Mouse (Mus musculus) forebrain, embryonic 14.5 days (tissue): ENCODE measurements around the gene Wbp2. TPM values are rescaled to one million over a fixed set of nuclear protein-coding genes. Genes with fewer than 3 reads are reported as not detected.

Experiments
- ATAC-seq: fragments of 200-750 bp; cut with Nextera tagmentation; 2 replicates; pipeline ENCODE4 v1.8.0; 2017; ENCODE audit warnings: mild to moderate bottlenecking, moderate library complexity
- DNase-seq: peaks from one replicate; pipeline ENCODE4 v3.0.0-alpha.2; 2015; ENCODE audit warnings: low spot score
- H3K27ac ChIP-seq: fragments of 300-500 bp; sonication (generic); 2 replicates; pipeline ENCODE4 v1.5.1; 2014; ENCODE audit warnings: low read depth, mild to moderate bottlenecking, control low read depth, low read length, moderate library complexity
- H3K27me3 ChIP-seq: fragments of 300-500 bp; sonication (generic); replicated peaks from 2 replicates; pipeline ENCODE4 v1.6.1; 2014; ENCODE audit warnings: low read length, control low read depth, mixed read lengths; ENCODE audit not compliant: control insufficient read depth, insufficient read depth
- H3K36me3 ChIP-seq: fragments of 300-500 bp; sonication (generic); 2 replicates; pipeline ENCODE4 v1.6.1; 2014; ENCODE audit warnings: low read length, control low read depth; ENCODE audit not compliant: control insufficient read depth, insufficient read depth
- H3K4me1 ChIP-seq: fragments of 300-500 bp; sonication (generic); 2 replicates; pipeline ENCODE4 v1.6.1; 2014; ENCODE audit warnings: antibody characterized with exemption, low read length, control low read depth; ENCODE audit not compliant: control insufficient read depth, insufficient read depth
- H3K4me2 ChIP-seq: fragments of 300-500 bp; sonication (generic); 2 replicates; pipeline ENCODE4 v1.6.1; 2014; ENCODE audit warnings: mild to moderate bottlenecking, control low read depth, low read length
- H3K4me3 ChIP-seq: fragments of 300-500 bp; sonication (generic); 2 replicates; pipeline ENCODE4 v1.5.1; 2014; ENCODE audit warnings: low read depth, low read length, control low read depth
- H3K9ac ChIP-seq: fragments of 300-500 bp; sonication (generic); 2 replicates; pipeline ENCODE4 v1.6.1; 2014; ENCODE audit warnings: mild to moderate bottlenecking, low read length, control low read depth, moderate library complexity
- H3K9me3 ChIP-seq: fragments of 300-500 bp; sonication (generic); replicated peaks from 2 replicates; pipeline ENCODE4 v1.6.1; 2016; ENCODE audit warnings: low read length, control low read depth, mixed read lengths; ENCODE audit not compliant: control insufficient read depth
- WGBS: fragments of 180-500 bp; shearing (Covaris S2); extraction: QIAGEN DNeasy Blood & Tissue Kit; methylation state at CpG from one replicate; pipeline ENCODE4 v1.1.7; 2014; 5-methylcytosine and 5-hydroxymethylcytosine counted together
- polyA plus RNA-seq: library from polyadenylated mRNA; unstranded; fragments of >200 nt; fragmentation: Nextera tagmentation; extraction: Ambion mirVana; gene quantifications from 2 replicates; pipeline ENCODE4 v1.2.1, GENCODE M21; 2014

The Wbp2 gene
- polyA plus RNA-seq, 1 experiment from 2014 or later: 145 TPM

DNA sequence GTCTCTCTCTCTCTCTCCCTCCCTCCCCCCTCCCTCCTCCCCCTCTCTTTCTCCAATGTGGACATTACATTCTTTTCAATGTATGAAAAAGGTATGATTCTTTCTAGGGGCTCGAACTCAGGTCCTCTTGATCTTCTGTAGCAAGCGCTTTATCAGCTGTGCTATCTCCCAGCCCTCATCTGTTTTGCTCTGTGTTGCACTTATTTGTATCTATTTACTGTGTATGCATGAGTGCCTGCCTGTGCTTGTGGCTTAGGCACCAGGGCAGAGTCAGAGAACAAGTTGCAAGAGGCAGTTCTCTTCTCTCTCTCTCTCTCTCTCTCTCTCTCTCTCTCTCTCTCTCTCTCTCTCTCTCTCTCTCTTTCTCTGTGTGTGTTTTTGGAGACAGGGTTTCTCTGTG lies 18.3 kb upstream of the Wbp2 start:
- Histone ChIP-seq H3K4me1 (peaks cover 12% of the 10 kb centered on the region), H3K36me3 (no peaks in the 10 kb centered on the region), H3K4me2 (no peak overlapping the region), H3K9me3 (no peaks in the 10 kb centered on the region), H3K4me3 (no peak overlapping the region), H3K27ac (no peak overlapping the region), H3K9ac (no peak overlapping the region), H3K27me3 (peaks cover 42% of the 10 kb centered on the region)
- ATAC-seq (no peak), DNase-seq (no peak)
- WGBS: 95% methylated on average over 2 of the region's 2 CpGs

- Histone ChIP-seq H3K27me3 (peaks cover 33% of the 10 kb centered on the region), H3K9me3 (no peaks in the 10 kb centered on the region), H3K9ac (no peak overlapping the region), H3K4me3 (no peak overlapping the region), H3K4me2 (no peak overlapping the region), H3K4me1 (peaks cover 10% of the 10 kb centered on the region; the same call in 1 of the 2 replicates), H3K27ac (no peak overlapping the region; the same call in 1 of the 2 replicates), H3K36me3 (no peaks in the 10 kb centered on the region)
- ATAC-seq (no peak), DNase-seq (no peak)
- WGBS: 43% methylated on average over 14 of the region's 14 CpGs
Observed at GRCm38 (mm10) chr11:116104006-116104646, 17.3 kb upstream of the Wbp2 start.

GRCm38 (mm10) chr11:116103572-116103971 lies 16.8 kb upstream of the Wbp2 start:
- H3K9me3 ChIP-seq: no peaks in the 10 kb centered on the region
- peaks cover 10% of the 10 kb centered on the region; the same call in 1 of the 2 replicates for H3K4me1 ChIP-seq
- ATAC-seq: no peak
- WGBS: 81% methylated on average over 12 of the region's 12 CpGs
- H3K4me3 ChIP-seq: no peak overlapping the region
- no peak overlapping the region for H3K9ac ChIP-seq
- no peak overlapping the region for H3K4me2 ChIP-seq
- H3K27me3 ChIP-seq: peaks cover 28% of the 10 kb centered on the region
- no peaks in the 10 kb centered on the region for H3K36me3 ChIP-seq
- no peak overlapping the region for H3K27ac ChIP-seq
- DNase-seq: no peak

GRCm38 (mm10) chr11:116102472-116102871 lies 15.7 kb upstream of the Wbp2 start:
- no peaks in the 10 kb centered on the region for H3K36me3 ChIP-seq
- ATAC-seq: peak; percentile 18; the same call in 1 of the 2 replicates
- H3K4me2 ChIP-seq: peak overlapping the region; percentile 23; the same call in 1 of the 2 replicates
- no peaks in the 10 kb centered on the region for H3K9me3 ChIP-seq
- no peak overlapping the region; the same call in 1 of the 2 replicates for H3K9ac ChIP-seq
- peaks cover 10% of the 10 kb centered on the region; the same call in 1 of the 2 replicates for H3K4me1 ChIP-seq
- peaks cover 16% of the 10 kb centered on the region for H3K27me3 ChIP-seq
- WGBS: 42% methylated on average over 3 of the region's 4 CpGs
- H3K4me3 ChIP-seq: no peak overlapping the region
- H3K27ac ChIP-seq: peak overlapping the region; percentile 45
- peak; percentile 56 for DNase-seq

GRCm38 (mm10) chr11:116101931-116102381 lies 15.2 kb upstream of the Wbp2 start:
- WGBS: under 1% methylated on average over 11 of the region's 11 CpGs

DNA sequence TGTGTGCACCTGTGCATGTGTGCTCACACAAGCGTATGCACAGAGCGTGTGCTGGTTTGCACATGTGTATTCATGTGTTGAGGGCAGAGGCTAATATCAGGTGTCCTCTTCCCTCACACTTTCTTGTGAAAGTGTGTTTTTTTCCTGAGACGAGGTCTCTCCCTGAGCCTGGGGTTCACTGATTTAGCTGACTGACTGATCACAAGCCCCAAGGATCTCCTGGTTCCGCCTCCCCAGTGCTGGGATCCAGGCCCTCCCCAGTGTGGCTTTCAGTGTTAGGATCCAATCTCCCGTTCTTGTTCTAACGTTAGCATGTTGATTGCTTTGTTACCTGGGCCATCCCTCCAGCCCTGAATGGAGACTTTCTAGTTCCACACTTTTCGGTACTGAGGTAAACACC lies 14.0 kb upstream of the Wbp2 start:
- DNase-seq: no peak
- H3K27me3 ChIP-seq: 0 out of 2 replicates have a peak, but pooled peaks cover 3% of the 10 kb centered on the region
- 84% methylated on average over 7 of the region's 7 CpGs for WGBS
- no peak overlapping the region for H3K27ac ChIP-seq
- H3K4me1 ChIP-seq: peaks cover 10% of the 10 kb centered on the region; the same call in 1 of the 2 replicates
- no peak overlapping the region for H3K4me3 ChIP-seq
- no peaks in the 10 kb centered on the region for H3K36me3 ChIP-seq
- ATAC-seq: no peak
- H3K9ac ChIP-seq: no peak overlapping the region
- H3K9me3 ChIP-seq: 0 out of 2 replicates have a peak, but pooled peaks cover 4% of the 10 kb centered on the region
- no peak overlapping the region for H3K4me2 ChIP-seq

More at GRCm38 (mm10) chr11:116101931-116102381, 15.2 kb upstream of the Wbp2 start:
- peaks cover 11% of the 10 kb centered on the region for H3K27me3 ChIP-seq
- H3K9me3 ChIP-seq: no peaks in the 10 kb centered on the region
- no peak overlapping the region for H3K9ac ChIP-seq
- H3K4me2 ChIP-seq: peak overlapping the region; percentile 23; the same call in 1 of the 2 replicates
- DNase-seq (peak; percentile 83), ATAC-seq (peak; percentile 80)
- no peaks in the 10 kb centered on the region for H3K36me3 ChIP-seq
- peak overlapping the region; percentile 45 for H3K27ac ChIP-seq
- peaks cover 10% of the 10 kb centered on the region; the same call in 1 of the 2 replicates for H3K4me1 ChIP-seq
- no peak overlapping the region for H3K4me3 ChIP-seq

DNA sequence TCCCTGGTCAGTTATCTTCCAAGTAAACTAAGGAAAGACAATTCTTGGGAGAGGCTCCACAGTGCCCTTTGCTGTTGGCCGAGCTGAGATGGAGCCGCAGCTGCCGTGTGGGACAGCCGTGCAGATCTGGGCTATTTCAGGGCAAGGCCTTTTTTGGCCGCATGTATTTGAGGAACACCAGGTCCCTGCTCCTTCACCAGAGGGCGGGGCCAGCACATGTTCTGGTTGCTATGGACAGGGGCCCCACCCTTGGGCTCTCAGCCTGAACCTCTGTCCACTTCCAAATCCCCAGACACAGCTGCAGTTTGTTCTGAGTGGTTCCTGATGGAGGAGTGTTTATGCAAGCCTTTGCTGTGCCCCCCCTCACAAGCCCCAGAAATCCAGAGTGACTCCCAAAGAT lies 13.6 kb upstream of the Wbp2 start:
- 76% methylated on average over 6 of the region's 6 CpGs for WGBS

GRCm38 (mm10) chr11:116099462-116099861 lies 12.7 kb upstream of the Wbp2 start:
- H3K4me2 ChIP-seq: no peak overlapping the region
- ATAC-seq (no peak), DNase-seq (no peak)
- H3K27me3 ChIP-seq: no peaks in the 10 kb centered on the region
- no peak overlapping the region for H3K4me3 ChIP-seq
- H3K27ac ChIP-seq: no peak overlapping the region
- H3K4me1 ChIP-seq: peaks cover 8% of the 10 kb centered on the region; the same call in 1 of the 2 replicates
- no peak overlapping the region for H3K9ac ChIP-seq
- H3K9me3 ChIP-seq: 0 out of 2 replicates have a peak, but pooled peaks cover 4% of the 10 kb centered on the region
- no peaks in the 10 kb centered on the region for H3K36me3 ChIP-seq
- WGBS: 86% methylated on average over 6 of the region's 6 CpGs

More for the DNA sequence above, 13.6 kb upstream of the Wbp2 start:
- no peaks in the 10 kb centered on the region for H3K36me3 ChIP-seq
- H3K4me1 ChIP-seq: peaks cover 10% of the 10 kb centered on the region; the same call in 1 of the 2 replicates
- H3K27ac ChIP-seq: no peak overlapping the region
- DNase-seq: no peak
- no peak overlapping the region for H3K4me2 ChIP-seq
- H3K27me3 ChIP-seq: no peaks in the 10 kb centered on the region
- H3K9ac ChIP-seq: no peak overlapping the region
- H3K4me3 ChIP-seq: no peak overlapping the region
- no peak for ATAC-seq
- H3K9me3 ChIP-seq: 0 out of 2 replicates have a peak, but pooled peaks cover 4% of the 10 kb centered on the region
